Mouse (Mus musculus): ENCODE results near the gene Saxo1. TPM values are rescaled to one million over a fixed set of nuclear protein-coding genes. Genes with fewer than 3 reads are reported as not detected.

Saxo1 gene
- total and polyA plus RNA-seq, 2 experiments from 2014 or later, result not detected

GRCm38 (mm10) chr4:86499561-86499960, 58.6 kb downstream of the Saxo1 start:
- Histone ChIP-seq H3K27me3 (ENCODE audit: insufficient read depth, low read length) (no peaks in the 10 kb centered on the region), H3K9me3 (ENCODE audit: low read length) (no peaks in the 10 kb centered on the region), H3K9ac (replicated peaks; ENCODE audit: low read length) (no peak overlapping the region), H3K27ac (no peak overlapping the region), H3K4me3 (ENCODE audit: low read length) (no peak overlapping the region), H3K4me1 (ENCODE audit: insufficient read depth, low read length) (no peaks in the 10 kb centered on the region), H3K4me2 (ENCODE audit: low read depth, low read length) (no peak overlapping the region), H3K36me3 (ENCODE audit: insufficient read depth, low read length) (no peaks in the 10 kb centered on the region)
- WGBS, result 100% methylated on average over 1 of the region's 1 CpGs
- ATAC-seq (no peak), DNase-seq (ENCODE audit: low spot score) (no peak)
- TF ChIP-seq CTCF (IDR thresholded peaks at IDR 0.05; ENCODE audit: low read depth), result no peak

GRCm38 (mm10) chr4:86498754-86499153, 59.4 kb downstream of the Saxo1 start:
- ATAC-seq (no peak), DNase-seq (ENCODE audit: low spot score) (no peak)
- Histone ChIP-seq H3K9me3 (ENCODE audit: low read length) (no peaks in the 10 kb centered on the region), H3K27me3 (ENCODE audit: insufficient read depth, low read length) (no peaks in the 10 kb centered on the region), H3K4me1 (ENCODE audit: insufficient read depth, low read length) (no peaks in the 10 kb centered on the region), H3K36me3 (ENCODE audit: insufficient read depth, low read length) (no peaks in the 10 kb centered on the region), H3K27ac (no peak overlapping the region), H3K4me2 (ENCODE audit: low read depth, low read length) (no peak overlapping the region), H3K4me3 (ENCODE audit: low read length) (no peak overlapping the region), H3K9ac (replicated peaks; ENCODE audit: low read length) (no peak overlapping the region)
- WGBS, result 74% methylated on average over 5 of the region's 5 CpGs
- no peak for TF ChIP-seq CTCF (IDR thresholded peaks at IDR 0.05; ENCODE audit: low read depth)

DNA sequence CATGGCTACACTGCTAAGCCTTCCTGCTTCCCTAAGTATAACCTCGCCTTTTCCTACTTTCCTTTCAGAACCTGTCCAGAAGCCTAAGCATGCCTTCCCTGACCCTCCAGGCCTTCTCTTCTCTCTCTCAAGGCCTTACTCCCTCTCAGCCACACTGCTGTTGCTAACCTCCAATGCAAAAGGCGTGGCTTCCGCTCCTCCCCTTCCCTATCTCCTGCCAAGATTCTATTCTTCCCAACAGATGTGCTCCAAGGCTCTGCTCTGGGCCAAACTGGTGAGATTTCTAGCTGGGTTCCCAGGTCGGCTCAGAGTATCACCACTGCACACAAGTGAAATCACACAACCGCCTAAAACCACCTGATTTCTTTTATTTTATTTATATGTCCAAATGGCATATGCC, 69.0 kb downstream of the Saxo1 start:
- 77% methylated on average over 5 of the region's 5 CpGs for WGBS
- no peak for ATAC-seq

DNA sequence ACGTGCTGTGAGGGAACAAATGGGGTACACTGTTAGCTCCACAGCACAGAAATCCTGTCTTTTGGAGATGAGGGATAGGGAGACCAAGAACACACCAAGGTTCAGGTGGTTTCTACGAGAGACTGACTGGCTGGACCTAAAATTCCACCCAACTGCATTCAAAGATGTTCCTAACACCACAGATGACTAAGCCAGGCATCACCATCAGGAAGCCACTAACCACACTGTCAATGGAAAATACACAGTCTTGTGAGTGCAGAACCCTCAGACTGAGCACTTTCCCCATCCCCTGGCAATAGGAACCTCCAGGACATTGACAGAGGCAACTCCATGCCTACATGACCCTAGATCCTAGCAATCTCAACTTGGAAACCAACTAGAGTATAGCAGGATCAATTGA, 71.2 kb downstream of the Saxo1 start:
- H3K9me3 ChIP-seq (ENCODE audit: low read length), result no peaks in the 10 kb centered on the region
- H3K4me3 ChIP-seq (ENCODE audit: low read length), result no peak overlapping the region
- TF ChIP-seq CTCF (IDR thresholded peaks at IDR 0.05; ENCODE audit: low read depth), result no peak
- no peak overlapping the region for H3K4me2 ChIP-seq (ENCODE audit: low read depth, low read length)
- no peak for DNase-seq (ENCODE audit: low spot score)
- ATAC-seq, result no peak
- no peaks in the 10 kb centered on the region for H3K27me3 ChIP-seq (ENCODE audit: insufficient read depth, low read length)
- H3K36me3 ChIP-seq (ENCODE audit: insufficient read depth, low read length), result no peaks in the 10 kb centered on the region
- 88% methylated on average over 2 of the region's 2 CpGs for WGBS
- no peaks in the 10 kb centered on the region for H3K4me1 ChIP-seq (ENCODE audit: insufficient read depth, low read length)
- no peak overlapping the region for H3K9ac ChIP-seq (replicated peaks; ENCODE audit: low read length)
- no peak overlapping the region for H3K27ac ChIP-seq

More for the DNA sequence above, 69.0 kb downstream of the Saxo1 start:
- H3K9ac ChIP-seq (replicated peaks; ENCODE audit: low read length), result no peak overlapping the region
- H3K27me3 ChIP-seq (ENCODE audit: insufficient read depth, low read length), result no peaks in the 10 kb centered on the region
- no peaks in the 10 kb centered on the region for H3K36me3 ChIP-seq (ENCODE audit: insufficient read depth, low read length)
- H3K4me3 ChIP-seq (ENCODE audit: low read length), result no peak overlapping the region
- no peak for DNase-seq (ENCODE audit: low spot score)
- H3K4me2 ChIP-seq (ENCODE audit: low read depth, low read length), result no peak overlapping the region
- H3K4me1 ChIP-seq (ENCODE audit: insufficient read depth, low read length), result no peaks in the 10 kb centered on the region
- H3K27ac ChIP-seq, result no peak overlapping the region
- TF ChIP-seq CTCF (IDR thresholded peaks at IDR 0.05; ENCODE audit: low read depth), result no peak
- H3K9me3 ChIP-seq (ENCODE audit: low read length), result no peaks in the 10 kb centered on the region

- Histone ChIP-seq H3K27ac (no peak overlapping the region), H3K4me1 (ENCODE audit: insufficient read depth, low read length) (no peaks in the 10 kb centered on the region), H3K4me3 (ENCODE audit: low read length) (no peak overlapping the region), H3K9ac (replicated peaks; ENCODE audit: low read length) (no peak overlapping the region), H3K36me3 (ENCODE audit: insufficient read depth, low read length) (no peaks in the 10 kb centered on the region), H3K4me2 (ENCODE audit: low read depth, low read length) (no peak overlapping the region), H3K27me3 (ENCODE audit: insufficient read depth, low read length) (no peaks in the 10 kb centered on the region), H3K9me3 (ENCODE audit: low read length) (no peaks in the 10 kb centered on the region)
- 86% methylated on average over 4 of the region's 4 CpGs for WGBS
- no peak for TF ChIP-seq CTCF (IDR thresholded peaks at IDR 0.05; ENCODE audit: low read depth)
- DNase-seq (ENCODE audit: low spot score), result no peak
- ATAC-seq, result no peak
These were observed 71.6 kb downstream of the Saxo1 start for GRCm38 (mm10) chr4:86486491-86486890.

- Histone ChIP-seq H3K27ac (no peak overlapping the region), H3K36me3 (ENCODE audit: insufficient read depth, low read length) (no peaks in the 10 kb centered on the region), H3K4me2 (ENCODE audit: low read depth, low read length) (no peak overlapping the region), H3K4me3 (ENCODE audit: low read length) (no peak overlapping the region), H3K4me1 (ENCODE audit: insufficient read depth, low read length) (no peaks in the 10 kb centered on the region), H3K9me3 (ENCODE audit: low read length) (no peaks in the 10 kb centered on the region), H3K9ac (replicated peaks; ENCODE audit: low read length) (no peak overlapping the region), H3K27me3 (ENCODE audit: insufficient read depth, low read length) (no peaks in the 10 kb centered on the region)
- 78% methylated on average over 6 of the region's 6 CpGs for WGBS
- no peak for ATAC-seq
- no peak for DNase-seq (ENCODE audit: low spot score)
- no peak for TF ChIP-seq CTCF (IDR thresholded peaks at IDR 0.05; ENCODE audit: low read depth)
These were observed 73.1 kb downstream of the Saxo1 start for GRCm38 (mm10) chr4:86485052-86485451.

DNA sequence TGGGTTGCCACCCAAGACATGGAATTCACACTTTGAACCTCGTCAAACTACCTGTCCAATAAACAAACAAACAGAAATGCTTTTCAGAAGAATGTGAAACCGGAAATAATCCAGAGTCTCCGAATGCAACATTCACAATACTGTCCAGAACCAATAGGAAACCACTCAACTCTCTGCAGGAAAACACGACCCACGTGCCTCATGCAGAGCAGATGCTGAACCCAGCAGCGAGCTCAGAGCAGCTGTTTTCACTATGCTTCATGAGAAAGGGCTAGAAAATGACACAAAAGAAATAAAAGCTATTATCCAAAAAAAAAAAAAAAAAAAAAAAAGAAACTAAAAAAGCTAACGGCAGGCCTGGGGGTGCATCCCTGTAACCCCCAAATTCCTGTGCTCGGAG, 74.4 kb downstream of the Saxo1 start:
- H3K9ac ChIP-seq (replicated peaks; ENCODE audit: low read length), result no peak overlapping the region
- ATAC-seq (no peak), DNase-seq (ENCODE audit: low spot score) (no peak)
- no peaks in the 10 kb centered on the region for H3K27me3 ChIP-seq (ENCODE audit: insufficient read depth, low read length)
- H3K4me1 ChIP-seq (ENCODE audit: insufficient read depth, low read length), result no peaks in the 10 kb centered on the region
- no peak for TF ChIP-seq CTCF (IDR thresholded peaks at IDR 0.05; ENCODE audit: low read depth)
- no peak overlapping the region for H3K4me2 ChIP-seq (ENCODE audit: low read depth, low read length)
- no peaks in the 10 kb centered on the region for H3K36me3 ChIP-seq (ENCODE audit: insufficient read depth, low read length)
- 53% methylated on average over 8 of the region's 8 CpGs for WGBS
- no peaks in the 10 kb centered on the region for H3K9me3 ChIP-seq (ENCODE audit: low read length)
- no peak overlapping the region for H3K4me3 ChIP-seq (ENCODE audit: low read length)
- no peak overlapping the region for H3K27ac ChIP-seq
